Mouse (Mus musculus) embryonic facial prominence, embryonic 11.5 days (tissue): ENCODE measurements at regions not wholly inside any gene's neighbourhood (a gene's known extent, or its start where the extent isn't known, plus 50 kb on each side); places are given as distances from the start of the nearest gene placed in this dataset.

ENCODE experiments used
- ATAC-seq: fragments of 200-750 bp; cut with Nextera tagmentation; replicated peaks from 2 replicates; pipeline ENCODE4 v1.8.0; 2017; ENCODE audit warnings: low read depth; ENCODE audit not compliant: insufficient number of reproducible peaks, low FRiP score, low TSS enrichment
- DNase-seq: peaks from one replicate; pipeline ENCODE4 v3.0.0-alpha.2; 2015; ENCODE audit warnings: low spot score
- H3K27ac ChIP-seq: fragments of 300-500 bp; sonication (generic); replicated peaks from 2 replicates; pipeline ENCODE4 v1.5.1; 2014; ENCODE audit warnings: mild to moderate bottlenecking, low read depth, low read length, control low read depth
- H3K27me3 ChIP-seq: fragments of 300-500 bp; sonication (generic); 2 replicates; pipeline ENCODE4 v1.6.1; 2014; ENCODE audit warnings: mild to moderate bottlenecking, low read length, moderate library complexity, mixed read lengths; ENCODE audit not compliant: control insufficient read depth, insufficient read depth
- H3K36me3 ChIP-seq: fragments of 300-500 bp; sonication (generic); replicated peaks from 2 replicates; pipeline ENCODE4 v1.6.1; 2014; ENCODE audit warnings: low read depth, mild to moderate bottlenecking, low read length, moderate library complexity, mixed read lengths; ENCODE audit not compliant: control insufficient read depth, insufficient read depth
- H3K4me1 ChIP-seq: fragments of 300-500 bp; sonication (generic); 2 replicates; pipeline ENCODE4 v1.6.1; 2014; ENCODE audit warnings: low read length, mixed read lengths; ENCODE audit not compliant: control insufficient read depth, insufficient read depth
- H3K4me2 ChIP-seq: fragments of 300-500 bp; sonication (generic); 2 replicates; pipeline ENCODE4 v1.6.1; 2014; ENCODE audit warnings: low read depth, mild to moderate bottlenecking, control low read depth, low read length, moderate library complexity
- H3K4me3 ChIP-seq: fragments of 300-500 bp; sonication (generic); 2 replicates; pipeline ENCODE4 v1.5.1; 2014; ENCODE audit warnings: low read depth, low read length, control low read depth
- H3K9ac ChIP-seq: fragments of 300-500 bp; sonication (generic); replicated peaks from 2 replicates; pipeline ENCODE4 v1.6.1; 2014; ENCODE audit warnings: mild to moderate bottlenecking, control low read depth, low read length
- H3K9me3 ChIP-seq: fragments of 300-500 bp; sonication (generic); replicated peaks from 2 replicates; pipeline ENCODE4 v1.6.1; 2016; ENCODE audit warnings: mild to moderate bottlenecking, low read length, inconsistent platforms, mixed read lengths; ENCODE audit not compliant: control insufficient read depth
- WGBS: fragments of 180-500 bp; shearing (Covaris S2); extraction: QIAGEN DNeasy Blood & Tissue Kit; methylation state at CpG from one replicate; pipeline ENCODE4 v1.1.7; 2014; 5-methylcytosine and 5-hydroxymethylcytosine counted together

DNA sequence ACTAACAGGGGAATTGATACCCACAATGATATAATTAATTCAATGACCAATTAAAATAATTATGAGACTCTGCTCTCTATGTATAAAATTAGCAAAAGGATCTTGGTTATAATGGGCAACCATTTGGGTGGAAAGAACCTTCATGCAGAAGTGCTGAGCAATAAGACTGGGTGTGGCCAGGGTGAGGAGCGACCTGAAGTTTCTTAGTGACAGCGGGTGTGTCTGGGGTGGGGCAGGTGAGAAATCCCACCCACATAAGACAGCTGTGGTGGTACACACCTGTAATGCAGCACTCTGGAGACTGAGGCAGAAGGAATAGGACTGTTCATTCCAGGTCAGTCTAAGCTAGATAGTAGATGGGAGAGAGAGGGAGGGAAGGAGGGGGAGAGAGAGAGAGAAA is 51.9 kb upstream of the Ctnnb1 start:
- 87% methylated on average over 2 of the region's 2 CpGs for WGBS
- H3K4me2 ChIP-seq = no peak overlapping the region
- no peak for DNase-seq
- no peak overlapping the region for H3K9ac ChIP-seq
- H3K9me3 ChIP-seq = no peaks in the 10 kb centered on the region
- no peak overlapping the region for H3K4me3 ChIP-seq
- no peaks in the 10 kb centered on the region for H3K4me1 ChIP-seq
- H3K27ac ChIP-seq = no peak overlapping the region
- no peaks in the 10 kb centered on the region for H3K36me3 ChIP-seq
- H3K27me3 ChIP-seq = no peaks in the 10 kb centered on the region
- ATAC-seq = no peak
